30 mouse cellular contexts compared by ENCODE assay signal in the genomic region with DNA sequence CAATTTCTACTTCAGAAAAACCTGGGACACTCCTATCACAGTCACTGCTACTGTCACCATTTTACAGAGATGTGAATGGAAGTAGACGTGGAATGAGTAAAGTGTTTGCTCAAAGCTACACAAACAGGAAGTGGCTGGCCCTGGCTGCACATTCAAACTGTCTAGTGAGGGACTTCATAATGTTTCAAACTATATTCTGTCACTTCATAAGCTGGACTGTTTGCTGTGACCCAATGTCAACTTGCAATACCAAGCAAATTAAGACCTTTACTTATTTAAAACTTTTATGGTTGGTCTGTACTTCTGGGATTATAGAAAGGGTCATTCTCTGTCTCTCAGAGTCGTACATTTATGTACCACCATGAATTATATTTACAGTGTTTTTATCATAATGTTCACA. TPM values are rescaled to one million over a fixed set of nuclear protein-coding genes. Genes with fewer than 3 reads are reported as not detected.
DNase-seq lines count a peak whose midpoint lies in the region; ATAC-seq lines count a peak whose summit lies in the region.
"Had no signal": no experiment of that assay in that cellular context is flagged by ENCODE, and none has a peak within 500 bp of the region (broad histone marks: within the 10 kb centered on the region; RNA-seq: fewer than 3 reads in every experiment).

No protein-coding gene starts in this region.

- H3K4me3 ChIP-seq in forebrain, embryonic 11.5 days (ENCODE audit: low read depth, low read length) = no peak overlapping the region
- H3K4me3 ChIP-seq: embryonic facial prominence, embryonic 10.5 days; embryonic facial prominence, embryonic 15.5 days; heart, embryonic 10.5 days; heart, embryonic 15.5 days; intestine, embryonic 15.5 days; layer of hippocampus, adult 2 months; left cerebral cortex, adult 2 months; limb, embryonic 12.5 days; liver, embryonic 15.5 days had no signal

- no peaks in the 10 kb centered on the region for H3K4me1 ChIP-seq in forebrain, embryonic 11.5 days (replicated peaks; ENCODE audit: control insufficient read depth, insufficient read depth, low read length)
- H3K4me1 ChIP-seq: embryonic facial prominence, embryonic 10.5 days; embryonic facial prominence, embryonic 15.5 days; intestine, embryonic 15.5 days; limb, embryonic 12.5 days; liver, embryonic 15.5 days had no signal

- no peak overlapping the region for H3K4me2 ChIP-seq in forebrain, embryonic 11.5 days (ENCODE audit: low read depth, low read length, severe bottlenecking)
- H3K4me2 ChIP-seq: embryonic facial prominence, embryonic 15.5 days; heart, embryonic 15.5 days; intestine, embryonic 15.5 days; limb, embryonic 12.5 days; liver, embryonic 15.5 days; midbrain, embryonic 11.5 days had no signal

- peak; percentile 11 to 37 for DNase-seq in kidney, postnatal 4 days
- no peak for DNase-seq in kidney, adult 11 months
- peak; percentile 28 for DNase-seq in lung, postnatal 10 days
- no peak for DNase-seq in lung, postnatal 25 days (ENCODE audit: low spot score)
- DNase-seq in lung, postnatal 4 days = peak; percentile 6 to 46
- no peak for DNase-seq in forebrain, embryonic 11.5 days (ENCODE audit: low spot score)
- DNase-seq: adrenal gland, postnatal 10 days; cerebellum, adult 8-10 months; cerebellum, postnatal 25 days; gastrocnemius, postnatal 25 days; heart, adult 11 months; kidney, postnatal 14 days; right cerebral cortex, postnatal 4 days; thymus, adult 18-20 months had no signal

- no peak overlapping the region for H3K27ac ChIP-seq in forebrain, embryonic 11.5 days (ENCODE audit: low read depth, low read length)
- H3K27ac ChIP-seq: embryonic facial prominence, embryonic 10.5 days; embryonic facial prominence, embryonic 15.5 days; heart, embryonic 10.5 days; heart, embryonic 15.5 days; intestine, embryonic 15.5 days; layer of hippocampus, adult 2 months; left cerebral cortex, adult 2 months; limb, embryonic 12.5 days; liver, embryonic 15.5 days; stomach, postnatal 0 days had no signal

- no peaks in the 10 kb centered on the region for H3K9me3 ChIP-seq in forebrain, embryonic 11.5 days (ENCODE audit: control insufficient read depth, low read length)
- H3K9me3 ChIP-seq: embryonic facial prominence, embryonic 10.5 days; embryonic facial prominence, embryonic 15.5 days; heart, embryonic 10.5 days; heart, embryonic 15.5 days; intestine, embryonic 15.5 days; limb, embryonic 12.5 days; liver, embryonic 15.5 days had no signal

- H3K36me3 ChIP-seq in forebrain, embryonic 11.5 days (ENCODE audit: control insufficient read depth, insufficient read depth, low read length) = no peaks in the 10 kb centered on the region
- H3K36me3 ChIP-seq: embryonic facial prominence, embryonic 10.5 days; embryonic facial prominence, embryonic 15.5 days; heart, embryonic 10.5 days; heart, embryonic 15.5 days; intestine, embryonic 15.5 days; limb, embryonic 12.5 days; liver, embryonic 15.5 days had no signal

- no peaks in the 10 kb centered on the region for H3K27me3 ChIP-seq in forebrain, embryonic 11.5 days (ENCODE audit: control insufficient read depth, insufficient read depth, low read length)
- H3K27me3 ChIP-seq: embryonic facial prominence, embryonic 15.5 days; heart, embryonic 15.5 days; intestine, embryonic 15.5 days; limb, embryonic 12.5 days; liver, embryonic 15.5 days; Patski had no signal

- H3K9ac ChIP-seq in forebrain, embryonic 11.5 days (ENCODE audit: low read length) = no peak overlapping the region
- H3K9ac ChIP-seq: embryonic facial prominence, embryonic 15.5 days; heart, embryonic 15.5 days; intestine, embryonic 15.5 days; limb, embryonic 12.5 days; liver, embryonic 15.5 days had no signal

- WGBS in forebrain, embryonic 11.5 days = 76% methylated on average over 2 of the region's 2 CpGs

- peak; percentile 37 for ATAC-seq in CD4-positive, CD25-positive, alpha-beta regulatory T cell, adult 4 months
- no peak for ATAC-seq in forebrain, embryonic 11.5 days (replicated peaks; ENCODE audit: low FRiP score)
- ATAC-seq: forebrain, embryonic 14.5 days; hindbrain, embryonic 16.5 days; intestine, embryonic 15.5 days; midbrain, embryonic 16.5 days had no signal

RNA-seq across cellular contexts. Expression of gene Gm11361, which starts 53.9 kb away (rescaled TPM):
- polyA plus RNA-seq in CD4-positive, CD25-positive, alpha-beta regulatory T cell, adult 4 months (2017; shearing (Covaris generic)) = 10 to 100 TPM; 30.1 to 36.5 TPM
- polyA plus RNA-seq in forebrain, embryonic 11.5 days (2014; fragmentation: Nextera tagmentation; extraction: Ambion mirVana) = 2.1 and 3.6 TPM in 2 replicates

Comparison
In these comparisons a context has a peak if more than half of its experiments do, and no peak if none do; other contexts are left out.
1. DNase-seq: peak in kidney, postnatal 4 days (2 of 2), lung, postnatal 10 days (single experiment) and lung, postnatal 4 days (2 of 2); none in kidney, adult 11 months (single experiment), lung, postnatal 25 days (single experiment) and forebrain, embryonic 11.5 days (single experiment).